Mouse (Mus musculus): ENCODE measurements at regions not wholly inside any gene's neighbourhood (a gene's known extent, or its start where the extent isn't known, plus 50 kb on each side); places are given as distances from the start of the nearest gene placed in this dataset.
"Not testable (repeated sequence)": the region's sequence is repeated elsewhere in the genome, so short reads cannot be mapped to it uniquely, and the experiment has no call there.

- DNase-seq: no peak
These were observed 246.2 kb upstream of the Fundc1 start for GRCm38 (mm10) chrX:17818325-17818724.

- DNase-seq: no peak
These were observed 245.5 kb upstream of the Fundc1 start for GRCm38 (mm10) chrX:17817651-17818050.

GRCm38 (mm10) chrX:17788048-17788447 is 215.9 kb upstream of the Fundc1 start:
- peak; percentile 4 for DNase-seq

GRCm38 (mm10) chrX:17775886-17776285 is 203.8 kb upstream of the Fundc1 start:
- no peak for DNase-seq

GRCm38 (mm10) chrX:17752823-17753222 is 180.7 kb upstream of the Fundc1 start:
- DNase-seq: no peak

- DNase-seq: no peak
These were observed 179.3 kb upstream of the Fundc1 start for GRCm38 (mm10) chrX:17751466-17751865.

- DNase-seq: no peak
These were observed 158.1 kb upstream of the Fundc1 start for GRCm38 (mm10) chrX:17730233-17730632.

GRCm38 (mm10) chrX:17725780-17726220 is 153.7 kb upstream of the Fundc1 start:
- DNase-seq: no peak

GRCm38 (mm10) chrX:17724990-17725779 is 153.1 kb upstream of the Fundc1 start:
- no peak for DNase-seq

- no peak for DNase-seq
These were observed 152.3 kb upstream of the Fundc1 start for GRCm38 (mm10) chrX:17724398-17724797.

- DNase-seq: not testable (repeated sequence)
These were observed 149.9 kb upstream of the Fundc1 start for GRCm38 (mm10) chrX:17721866-17722625.

- no peak for DNase-seq
These were observed 142.4 kb upstream of the Fundc1 start for GRCm38 (mm10) chrX:17714534-17714933.

GRCm38 (mm10) chrX:17712919-17713318 is 140.8 kb upstream of the Fundc1 start:
- no peak for DNase-seq

- no peak for DNase-seq
These were observed 140.3 kb upstream of the Fundc1 start for GRCm38 (mm10) chrX:17712475-17712874.
